Mouse (Mus musculus) forebrain, embryonic 15.5 days (tissue): ENCODE measurements around the gene Thada. TPM values are rescaled to one million over a fixed set of nuclear protein-coding genes. Genes with fewer than 3 reads are reported as not detected.

ENCODE experiments used
- ATAC-seq: fragments of 200-750 bp; cut with Nextera tagmentation; replicated peaks from 2 replicates; pipeline ENCODE4 v1.8.0; 2017; ENCODE audit warnings: mild to moderate bottlenecking, moderate TSS enrichment, moderate library complexity
- H3K27ac ChIP-seq: fragments of 300-500 bp; sonication (generic); replicated peaks from 2 replicates; pipeline ENCODE4 v1.5.1; 2015; ENCODE audit warnings: mild to moderate bottlenecking, inconsistent platforms
- H3K27me3 ChIP-seq: fragments of 300-500 bp; sonication (generic); 2 replicates; pipeline ENCODE4 v1.6.1; 2015; ENCODE audit warnings: inconsistent platforms
- H3K36me3 ChIP-seq: fragments of 300-500 bp; sonication (generic); 2 replicates; pipeline ENCODE4 v1.6.1; 2015; ENCODE audit warnings: mild to moderate bottlenecking, inconsistent platforms
- H3K4me1 ChIP-seq: fragments of 300-500 bp; sonication (generic); 2 replicates; pipeline ENCODE4 v1.6.1; 2015; ENCODE audit warnings: inconsistent platforms
- H3K4me2 ChIP-seq: fragments of 300-500 bp; sonication (generic); replicated peaks from 2 replicates; pipeline ENCODE4 v1.6.1; 2015; ENCODE audit warnings: mild to moderate bottlenecking, inconsistent platforms
- H3K4me3 ChIP-seq: fragments of 300-500 bp; sonication (generic); 2 replicates; pipeline ENCODE4 v1.5.1; 2015; ENCODE audit warnings: mild to moderate bottlenecking, inconsistent platforms
- H3K9ac ChIP-seq: fragments of 300-500 bp; sonication (generic); replicated peaks from 2 replicates; pipeline ENCODE4 v1.6.1; 2015; ENCODE audit warnings: mild to moderate bottlenecking, inconsistent platforms
- H3K9me3 ChIP-seq: fragments of 300-500 bp; sonication (generic); 2 replicates; pipeline ENCODE4 v1.6.1; 2016; ENCODE audit warnings: inconsistent platforms
- WGBS: fragments of 180-500 bp; shearing (Covaris S2); methylation state at CpG from one replicate; pipeline ENCODE4 v1.1.7; 2015; ENCODE audit warnings: mixed read lengths; 5-methylcytosine and 5-hydroxymethylcytosine counted together
- polyA plus RNA-seq: library from polyadenylated mRNA; unstranded; fragments of >200 nt; fragmentation: Nextera tagmentation; extraction: Ambion mirVana; gene quantifications from 2 replicates; pipeline ENCODE4 v1.2.1, GENCODE M21; 2015

Gene Thada
- polyA plus RNA-seq, 1 experiment from 2014 or later = 6.0 TPM

DNA sequence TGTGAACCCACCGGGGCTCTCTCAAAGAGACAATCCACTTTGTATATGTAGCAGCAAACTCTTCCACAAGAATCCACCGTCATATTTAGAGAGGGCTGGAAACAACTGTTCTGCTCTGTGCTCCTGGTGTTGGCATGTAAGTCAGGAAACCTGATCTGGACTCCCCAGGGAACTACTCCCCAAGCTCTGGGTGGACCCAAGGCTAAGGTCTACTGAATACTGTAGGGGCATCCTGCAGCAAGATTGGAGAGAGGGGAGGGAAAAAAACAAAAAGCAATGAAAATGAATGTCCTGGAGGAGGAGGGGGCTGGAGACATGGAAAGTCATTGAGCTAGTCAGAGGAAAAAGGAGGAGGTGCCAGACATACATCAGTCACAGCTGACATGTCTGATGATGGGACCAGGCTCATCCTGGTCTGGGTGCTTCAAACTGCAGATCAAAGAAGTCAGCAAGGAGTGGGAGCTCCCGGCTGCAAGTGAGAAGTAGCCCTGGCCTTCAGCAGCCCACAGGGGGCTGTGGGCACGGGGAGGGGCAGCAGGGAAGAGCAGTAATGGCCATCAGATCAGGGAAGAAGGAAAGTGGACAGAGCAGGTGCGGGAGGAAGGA lies 208.0 kb downstream of the Thada start:
- Histone ChIP-seq H3K4me2 (no peak overlapping the region), H3K4me1 (peaks cover 22% of the 10 kb centered on the region), H3K36me3 (no peaks in the 10 kb centered on the region), H3K27ac (peak overlapping the region; percentile 75), H3K9me3 (no peaks in the 10 kb centered on the region), H3K27me3 (no peaks in the 10 kb centered on the region), H3K4me3 (no peak overlapping the region), H3K9ac (no peak overlapping the region)
- peak; percentile 17; the same call in 1 of the 2 replicates for ATAC-seq
- 76% methylated on average over 5 of the region's 5 CpGs for WGBS

DNA sequence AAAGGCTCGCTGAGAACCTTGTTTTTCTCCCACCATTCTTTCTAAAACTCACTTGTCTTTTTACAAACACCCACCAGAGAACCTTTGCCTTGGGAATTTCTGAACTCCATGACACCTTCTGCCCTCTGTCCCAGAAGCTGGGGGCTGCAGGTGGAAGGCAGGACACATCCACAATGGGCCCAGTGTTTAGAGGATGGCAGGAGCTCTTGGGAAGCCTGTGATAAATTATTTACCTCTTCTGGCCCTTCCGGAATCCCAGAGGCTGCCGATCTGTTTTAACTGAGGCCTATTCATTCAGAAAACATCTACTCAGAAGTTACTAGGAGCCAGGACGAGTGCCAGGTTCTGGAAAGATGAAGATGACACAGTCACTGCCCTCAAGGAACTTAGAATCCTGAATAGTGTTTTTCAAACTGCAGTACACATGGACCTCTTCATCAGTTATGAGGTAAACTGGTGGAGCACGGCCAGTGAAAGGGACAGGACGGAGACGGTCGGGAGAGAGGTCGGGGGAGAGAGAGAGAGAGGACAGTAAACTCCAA lies 209.7 kb downstream of the Thada start:
- Histone ChIP-seq H3K27me3 (no peaks in the 10 kb centered on the region), H3K9me3 (no peaks in the 10 kb centered on the region), H3K4me3 (no peak overlapping the region), H3K4me2 (no peak overlapping the region), H3K27ac (no peak overlapping the region), H3K4me1 (peaks cover 22% of the 10 kb centered on the region), H3K36me3 (peaks cover 3% of the 10 kb centered on the region; the same call in 1 of the 2 replicates), H3K9ac (no peak overlapping the region)
- no peak for ATAC-seq
- WGBS = 73% methylated on average over 9 of the region's 9 CpGs

DNA sequence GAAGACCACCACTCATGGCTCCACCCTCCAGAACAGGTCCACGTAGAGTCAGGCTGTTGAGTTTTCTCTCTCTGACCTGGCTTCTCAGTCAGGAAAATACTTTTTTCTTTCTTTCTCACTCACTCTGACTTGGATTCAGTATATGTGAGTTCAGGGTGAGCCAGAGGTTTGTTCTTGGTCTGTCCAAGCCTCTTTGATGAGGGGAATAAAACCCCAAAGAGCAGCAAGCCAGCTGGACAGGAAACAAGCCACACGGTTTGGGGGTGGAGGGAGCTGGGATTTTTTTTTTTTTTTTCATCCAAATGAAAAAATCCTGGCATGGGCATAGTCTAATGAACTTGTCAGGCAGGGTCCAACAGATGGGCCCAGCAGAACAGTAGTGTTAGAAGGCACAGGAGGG lies 210.2 kb downstream of the Thada start:
- Histone ChIP-seq H3K4me1 (peaks cover 22% of the 10 kb centered on the region), H3K4me3 (no peak overlapping the region), H3K36me3 (peaks cover 3% of the 10 kb centered on the region; the same call in 1 of the 2 replicates), H3K27me3 (no peaks in the 10 kb centered on the region), H3K4me2 (no peak overlapping the region), H3K9me3 (no peaks in the 10 kb centered on the region), H3K9ac (no peak overlapping the region), H3K27ac (no peak overlapping the region)
- WGBS = 55% methylated on average over 2 of the region's 2 CpGs
- no peak for ATAC-seq

DNA sequence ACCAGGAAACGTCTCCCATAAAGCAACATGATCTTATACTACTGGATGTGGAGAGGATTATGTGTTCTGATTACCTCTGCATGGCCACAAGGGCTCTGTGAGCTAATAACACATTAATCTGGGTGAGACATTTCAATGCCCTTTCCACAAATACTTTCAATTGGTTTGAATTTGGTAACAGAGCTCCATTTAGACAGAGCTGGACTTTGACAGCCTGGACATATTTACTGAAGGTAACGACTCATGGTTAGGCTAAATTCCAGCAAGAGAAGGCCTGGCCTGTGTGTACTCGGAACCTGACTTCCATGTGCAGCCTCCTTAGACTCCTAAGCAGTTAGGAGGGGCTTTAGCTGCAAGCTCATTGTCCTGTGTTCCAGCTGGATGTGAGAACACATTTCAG lies 214.6 kb downstream of the Thada start:
- H3K4me3 ChIP-seq = no peak overlapping the region
- no peak overlapping the region for H3K27ac ChIP-seq
- peaks cover 3% of the 10 kb centered on the region; the same call in 1 of the 2 replicates for H3K36me3 ChIP-seq
- H3K9me3 ChIP-seq = no peaks in the 10 kb centered on the region
- H3K27me3 ChIP-seq = no peaks in the 10 kb centered on the region
- no peak for ATAC-seq
- no peak overlapping the region for H3K4me2 ChIP-seq
- no peak overlapping the region for H3K9ac ChIP-seq
- H3K4me1 ChIP-seq = 0 out of 2 replicates have a peak, but pooled peaks cover 3% of the 10 kb centered on the region
- WGBS = 79% methylated on average over 3 of the region's 3 CpGs

DNA sequence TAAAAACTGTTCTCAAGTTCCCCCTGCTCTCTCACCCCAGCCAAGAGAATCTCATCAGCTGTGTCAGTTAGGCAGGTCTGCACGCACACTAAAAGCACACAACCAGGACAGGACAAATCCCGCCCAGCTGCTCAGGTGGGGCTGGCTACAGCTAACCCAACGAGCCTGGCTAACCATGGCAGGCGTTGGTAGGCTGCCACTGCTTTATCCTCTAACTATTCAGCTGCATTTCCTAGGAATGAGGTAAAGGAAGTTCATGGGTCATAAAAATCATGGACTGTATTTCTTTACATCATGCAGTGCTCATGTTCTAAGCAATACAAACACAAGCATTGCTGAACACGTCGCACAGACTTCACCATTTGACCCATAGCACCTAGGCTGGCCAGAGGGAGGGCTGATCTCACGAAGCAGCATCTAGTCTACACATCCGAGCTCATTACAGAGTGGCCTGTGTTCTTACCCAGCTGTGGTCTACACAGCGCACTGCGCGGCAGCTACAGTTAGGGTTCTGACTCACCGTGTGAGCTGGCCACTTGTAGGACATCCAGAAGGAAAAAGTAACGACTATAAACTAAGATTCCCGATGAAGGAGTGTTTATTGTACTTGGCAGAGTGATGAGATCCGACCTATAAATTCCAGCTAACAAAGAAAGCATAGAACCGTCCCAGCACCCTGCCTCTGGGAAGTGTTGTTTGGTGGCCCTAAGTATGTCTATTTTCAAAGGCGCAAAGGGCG lies 221.7 kb downstream of the Thada start:
- H3K27me3 ChIP-seq = no peaks in the 10 kb centered on the region
- WGBS = 87% methylated on average over 18 of the region's 18 CpGs

DNA sequence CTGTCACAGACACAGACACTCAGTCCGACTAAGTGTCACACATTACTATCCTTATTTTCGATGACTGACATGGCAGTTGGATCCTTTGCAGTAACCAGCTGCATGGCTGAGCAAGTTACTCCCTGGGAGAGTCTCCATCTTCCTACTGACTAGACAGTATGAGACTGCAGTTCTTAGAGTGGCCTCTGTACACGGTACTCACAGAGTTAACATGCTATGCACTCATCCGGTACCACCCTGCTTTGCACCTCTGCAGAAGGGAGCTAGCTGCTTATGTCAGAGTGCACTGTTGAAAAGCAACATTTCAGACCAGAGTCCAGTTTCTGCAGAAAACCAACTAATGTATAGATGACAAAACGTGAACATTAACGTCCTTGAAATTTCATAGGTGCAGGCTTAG lies 222.2 kb downstream of the Thada start:
- Histone ChIP-seq H3K27me3 (no peaks in the 10 kb centered on the region), H3K27ac (no peak overlapping the region), H3K9ac (no peak overlapping the region), H3K4me2 (no peak overlapping the region), H3K9me3 (no peaks in the 10 kb centered on the region), H3K4me1 (no peaks in the 10 kb centered on the region), H3K4me3 (no peak overlapping the region), H3K36me3 (no peaks in the 10 kb centered on the region)
- no peak for ATAC-seq
- WGBS = 84% methylated on average over 6 of the region's 6 CpGs

More for the DNA sequence above, 221.7 kb downstream of the Thada start:
- Histone ChIP-seq H3K36me3 (no peaks in the 10 kb centered on the region), H3K27ac (no peak overlapping the region), H3K4me1 (no peaks in the 10 kb centered on the region), H3K4me2 (no peak overlapping the region), H3K4me3 (no peak overlapping the region), H3K9me3 (no peaks in the 10 kb centered on the region), H3K9ac (no peak overlapping the region)
- no peak for ATAC-seq

DNA sequence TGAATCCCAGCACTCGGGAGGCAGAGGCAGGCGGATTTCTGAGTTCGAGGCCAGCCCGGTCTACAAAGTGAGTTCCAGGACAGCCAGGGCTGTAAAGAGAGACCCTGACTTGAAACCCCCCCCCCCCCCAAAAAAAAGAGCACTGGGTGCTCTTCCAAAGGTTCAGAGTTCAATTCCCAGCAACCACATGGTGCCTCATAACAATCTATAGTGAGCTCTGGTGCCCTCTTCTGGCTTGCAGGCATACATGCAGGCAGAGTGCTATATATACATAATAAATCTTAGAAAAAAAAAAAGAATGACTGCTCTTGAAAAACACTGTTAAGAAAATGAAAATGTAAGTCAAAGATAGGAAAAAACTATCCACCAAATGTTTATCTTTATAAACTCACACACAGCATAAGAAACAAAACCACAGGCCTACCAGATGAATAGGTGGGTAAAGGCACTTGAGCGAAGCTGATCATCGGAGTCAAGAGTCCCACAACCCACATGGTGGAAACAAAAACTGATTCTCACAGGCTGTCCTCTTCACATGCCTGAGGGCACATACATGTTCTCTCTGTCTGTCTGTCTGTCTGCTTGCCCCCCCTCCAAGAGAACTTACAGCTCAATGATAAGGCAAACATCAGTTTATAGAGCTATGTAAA lies 224.6 kb downstream of the Thada start:
- WGBS = 96% methylated on average over 6 of the region's 6 CpGs
- H3K9me3 ChIP-seq = no peaks in the 10 kb centered on the region
- H3K27ac ChIP-seq = no peak overlapping the region
- no peak for ATAC-seq
- H3K4me3 ChIP-seq = no peak overlapping the region
- no peaks in the 10 kb centered on the region for H3K27me3 ChIP-seq
- no peaks in the 10 kb centered on the region for H3K36me3 ChIP-seq
- H3K4me1 ChIP-seq = no peaks in the 10 kb centered on the region
- H3K9ac ChIP-seq = no peak overlapping the region
- no peak overlapping the region for H3K4me2 ChIP-seq

DNA sequence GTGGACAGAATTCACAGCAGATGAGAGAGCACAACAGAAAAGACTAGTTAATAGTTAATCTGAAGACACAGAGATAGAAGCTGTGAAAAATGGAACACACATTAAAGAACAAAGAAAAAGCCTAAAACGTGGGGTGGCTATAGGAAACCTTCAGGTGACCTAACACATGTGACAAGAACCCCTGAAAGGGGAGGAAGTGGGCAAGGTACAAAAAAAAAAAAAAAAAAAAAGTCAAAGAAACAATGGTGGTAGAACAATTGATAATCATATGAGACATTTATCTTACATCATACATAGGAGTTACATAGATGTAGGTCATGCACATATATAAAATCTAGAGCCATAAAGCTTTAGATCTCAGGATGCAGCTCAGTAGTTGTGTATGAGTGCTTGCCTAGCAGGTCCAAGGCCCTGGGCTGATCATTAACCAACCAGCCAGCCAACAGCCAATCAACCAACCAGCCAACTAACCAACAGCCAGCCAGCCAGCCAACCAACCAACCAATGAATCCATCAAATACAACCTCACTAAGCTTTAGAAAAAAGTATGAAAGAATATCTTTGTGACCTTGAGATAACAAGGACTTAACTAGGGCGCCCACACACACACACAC lies 226.2 kb downstream of the Thada start:
- Histone ChIP-seq H3K27me3 (no peaks in the 10 kb centered on the region), H3K9me3 (no peaks in the 10 kb centered on the region), H3K4me2 (no peak overlapping the region), H3K9ac (no peak overlapping the region), H3K27ac (no peak overlapping the region), H3K4me3 (no peak overlapping the region), H3K4me1 (no peaks in the 10 kb centered on the region), H3K36me3 (no peaks in the 10 kb centered on the region)
- WGBS = 81% methylated on average over 2 of the region's 2 CpGs
- no peak for ATAC-seq

DNA sequence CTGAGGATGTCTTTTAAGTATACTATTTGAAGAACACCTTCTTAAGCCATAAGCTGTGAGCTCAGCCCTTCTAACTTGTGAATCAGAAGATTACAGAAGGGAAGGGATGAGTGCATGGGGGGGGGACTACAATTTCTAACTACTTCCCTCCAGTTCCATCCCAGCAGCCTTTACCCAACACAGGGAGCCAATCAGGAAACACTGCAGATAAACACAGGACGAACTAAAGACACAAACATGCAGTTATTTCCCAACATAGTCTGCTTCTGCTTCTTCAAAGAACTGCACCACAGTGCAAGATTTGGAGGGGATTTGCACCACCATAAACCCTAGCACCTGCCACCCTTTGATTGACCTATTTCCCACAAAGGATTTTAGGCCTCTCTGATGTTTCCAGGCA lies 227.8 kb downstream of the Thada start:
- Histone ChIP-seq H3K27me3 (no peaks in the 10 kb centered on the region), H3K27ac (no peak overlapping the region), H3K9me3 (no peaks in the 10 kb centered on the region), H3K36me3 (no peaks in the 10 kb centered on the region), H3K9ac (no peak overlapping the region), H3K4me2 (no peak overlapping the region), H3K4me1 (no peaks in the 10 kb centered on the region), H3K4me3 (no peak overlapping the region)
- WGBS = 86% methylated on average over 1 of the region's 1 CpGs
- ATAC-seq = no peak

DNA sequence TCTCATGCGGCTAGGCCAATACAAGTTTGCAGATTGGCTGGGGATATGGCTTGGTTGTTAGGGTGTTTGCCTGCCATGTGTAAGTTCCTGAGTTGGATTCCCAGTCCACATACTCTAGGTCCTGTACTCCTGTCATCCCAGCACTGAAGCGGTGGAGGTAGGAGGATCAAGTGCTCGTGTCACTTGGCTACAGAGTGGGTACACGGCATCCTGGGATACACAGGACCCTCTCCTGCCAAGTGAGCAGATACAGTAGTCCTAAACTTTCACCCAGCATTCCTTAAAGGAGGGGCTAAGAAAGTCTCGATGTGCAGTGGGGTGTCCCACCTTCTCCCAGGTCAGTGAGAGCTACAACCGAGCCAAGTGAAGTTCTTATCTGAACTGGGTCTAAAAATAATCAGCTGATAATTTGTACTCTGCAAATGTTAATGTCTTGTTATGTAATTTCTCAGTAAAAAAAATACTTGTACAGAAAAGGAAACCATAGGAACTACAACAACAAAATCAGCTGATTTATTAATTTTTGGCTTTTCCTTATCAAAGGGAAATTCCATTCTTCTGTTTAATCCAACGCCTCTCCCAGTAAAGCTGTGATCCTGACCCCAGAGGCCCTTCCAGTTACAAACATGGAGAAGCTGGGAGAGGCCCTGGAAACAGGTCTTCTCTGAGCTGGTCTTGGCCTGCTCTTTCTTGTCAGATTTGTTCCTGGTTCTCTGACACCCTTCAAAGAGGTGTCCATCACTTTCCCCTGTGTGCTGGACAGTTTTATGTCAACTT lies 229.0 kb downstream of the Thada start:
- WGBS = 93% methylated on average over 7 of the region's 7 CpGs
- H3K4me3 ChIP-seq = no peak overlapping the region
- H3K4me2 ChIP-seq = no peak overlapping the region
- ATAC-seq = no peak
- H3K27ac ChIP-seq = no peak overlapping the region
- no peaks in the 10 kb centered on the region for H3K9me3 ChIP-seq
- H3K36me3 ChIP-seq = no peaks in the 10 kb centered on the region
- H3K27me3 ChIP-seq = no peaks in the 10 kb centered on the region
- no peak overlapping the region for H3K9ac ChIP-seq
- no peaks in the 10 kb centered on the region for H3K4me1 ChIP-seq

DNA sequence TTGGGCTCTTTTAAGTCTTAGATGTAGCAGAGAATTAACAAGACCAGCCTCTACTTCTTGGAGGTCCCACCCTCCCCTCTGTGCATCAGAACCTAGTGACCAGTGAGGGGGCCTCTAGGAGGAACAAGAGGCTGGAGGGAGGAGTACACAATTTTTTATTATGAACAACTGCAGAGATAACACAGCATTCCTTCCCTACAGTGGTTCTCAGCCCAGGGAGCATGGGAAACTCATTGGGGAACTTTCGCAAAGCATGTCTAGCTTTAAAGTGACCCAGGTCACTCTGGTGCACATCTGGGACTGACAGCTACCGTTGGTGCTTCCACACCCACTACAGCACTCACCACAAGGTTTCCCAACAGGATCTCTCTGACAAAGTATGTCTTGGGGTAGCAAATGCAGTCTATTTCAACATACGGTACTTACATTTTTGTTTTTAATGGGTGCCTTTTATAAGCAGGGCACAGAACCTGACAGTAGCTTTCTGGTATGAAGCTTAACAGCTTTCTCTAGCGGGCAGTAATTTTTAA lies 230.5 kb downstream of the Thada start:
- Histone ChIP-seq H3K4me1 (no peaks in the 10 kb centered on the region), H3K4me3 (no peak overlapping the region), H3K27me3 (no peaks in the 10 kb centered on the region), H3K9me3 (no peaks in the 10 kb centered on the region), H3K4me2 (no peak overlapping the region), H3K36me3 (no peaks in the 10 kb centered on the region), H3K27ac (no peak overlapping the region), H3K9ac (no peak overlapping the region)
- WGBS = 93% methylated on average over 4 of the region's 4 CpGs
- no peak for ATAC-seq
